Mouse (Mus musculus) hindbrain, embryonic 15.5 days (tissue): ENCODE results near the gene Neto2. TPM values are rescaled to one million over a fixed set of nuclear protein-coding genes. Genes with fewer than 3 reads are reported as not detected.

ENCODE experiments used
- ATAC-seq: fragments of 200-750 bp; cut with Nextera tagmentation; 2 replicates; pipeline ENCODE4 v1.8.0; 2017; ENCODE audit warnings: low read depth, moderate number of reproducible peaks, moderate TSS enrichment; ENCODE audit not compliant: low FRiP score
- H3K27ac ChIP-seq: fragments of 300-500 bp; sonication (generic); replicated peaks from 2 replicates; pipeline ENCODE4 v1.5.1; 2015; ENCODE audit warnings: mild to moderate bottlenecking, inconsistent platforms
- H3K27me3 ChIP-seq: fragments of 300-500 bp; sonication (generic); 2 replicates; pipeline ENCODE4 v1.6.1; 2015; ENCODE audit warnings: control low read depth, inconsistent platforms
- H3K36me3 ChIP-seq: fragments of 300-500 bp; sonication (generic); 2 replicates; pipeline ENCODE4 v1.6.1; 2015; ENCODE audit warnings: control low read depth, inconsistent platforms
- H3K4me1 ChIP-seq: fragments of 300-500 bp; sonication (generic); replicated peaks from 2 replicates; pipeline ENCODE4 v1.6.1; 2015; ENCODE audit warnings: control low read depth, inconsistent platforms
- H3K4me2 ChIP-seq: fragments of 300-500 bp; sonication (generic); 2 replicates; pipeline ENCODE4 v1.6.1; 2015; ENCODE audit warnings: moderate library complexity, mild to moderate bottlenecking, inconsistent platforms
- H3K4me3 ChIP-seq: fragments of 300-500 bp; sonication (generic); 2 replicates; pipeline ENCODE4 v1.5.1; 2015; ENCODE audit warnings: mild to moderate bottlenecking, inconsistent platforms
- H3K9ac ChIP-seq: fragments of 300-500 bp; sonication (generic); 2 replicates; pipeline ENCODE4 v1.6.1; 2015; ENCODE audit warnings: inconsistent platforms
- H3K9me3 ChIP-seq: fragments of 300-500 bp; sonication (generic); 2 replicates; pipeline ENCODE4 v1.6.1; 2016; ENCODE audit warnings: control low read depth, inconsistent platforms
- WGBS: fragments of 180-500 bp; shearing (Covaris S2); methylation state at CpG from one replicate; pipeline ENCODE4 v1.1.7; 2015; 5-methylcytosine and 5-hydroxymethylcytosine counted together
- polyA plus RNA-seq: library from polyadenylated mRNA; unstranded; fragments of >200 nt; fragmentation: Nextera tagmentation; extraction: Ambion mirVana; gene quantifications from 2 replicates; pipeline ENCODE4 v1.2.1, GENCODE M21; 2015

Neto2 gene
- 53.3 and 58.7 TPM in 2 replicates for polyA plus RNA-seq

GRCm38 (mm10) chr8:85700751-85701351, at the start of gene Neto2:
Gene Neto2 (minus strand): TSS chr8:85700924.
- Histone ChIP-seq H3K27ac (peak within 1 kb of the TSS; percentile 98), H3K9me3 (no peaks in the 10 kb centered on the region), H3K4me1 (0 out of 2 replicates have a peak, but pooled peaks cover 3% of the 10 kb centered on the region), H3K36me3 (no peaks in the 10 kb centered on the region), H3K4me2 (peak within 1 kb of the TSS; percentile 98), H3K4me3 (peak within 1 kb of the TSS; percentile 100), H3K9ac (peak within 1 kb of the TSS; percentile 98), H3K27me3 (no peaks in the 10 kb centered on the region)
- peak; percentile 94 for ATAC-seq
- WGBS = 2% methylated on average over 57 of the region's 65 CpGs

DNA sequence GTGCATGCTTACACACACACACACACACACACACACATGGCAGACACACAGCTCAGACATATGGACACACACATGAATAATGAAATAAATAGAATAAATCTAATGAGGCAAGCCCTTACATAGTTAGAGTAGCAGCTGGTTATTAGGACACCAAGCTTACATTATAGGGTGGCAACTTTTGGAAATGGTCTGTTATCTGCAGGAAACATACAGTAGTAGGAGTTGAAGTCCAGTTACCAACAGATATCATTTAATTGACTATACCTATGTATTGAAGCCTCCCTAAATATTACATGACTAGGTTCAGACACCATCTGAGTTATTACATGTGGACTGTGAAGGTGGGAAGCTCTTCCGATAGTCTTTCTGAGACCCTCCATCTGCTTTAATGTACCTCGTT, 44.3 kb upstream of the Neto2 start:
- H3K4me3 ChIP-seq = no peak overlapping the region
- H3K27me3 ChIP-seq = no peaks in the 10 kb centered on the region
- H3K27ac ChIP-seq = no peak overlapping the region
- H3K4me1 ChIP-seq = no peaks in the 10 kb centered on the region
- WGBS = 97% methylated on average over 2 of the region's 2 CpGs
- no peak overlapping the region for H3K9ac ChIP-seq
- no peaks in the 10 kb centered on the region for H3K9me3 ChIP-seq
- no peak overlapping the region for H3K4me2 ChIP-seq
- H3K36me3 ChIP-seq = peaks cover 4% of the 10 kb centered on the region; the same call in 1 of the 2 replicates
- ATAC-seq = no peak

DNA sequence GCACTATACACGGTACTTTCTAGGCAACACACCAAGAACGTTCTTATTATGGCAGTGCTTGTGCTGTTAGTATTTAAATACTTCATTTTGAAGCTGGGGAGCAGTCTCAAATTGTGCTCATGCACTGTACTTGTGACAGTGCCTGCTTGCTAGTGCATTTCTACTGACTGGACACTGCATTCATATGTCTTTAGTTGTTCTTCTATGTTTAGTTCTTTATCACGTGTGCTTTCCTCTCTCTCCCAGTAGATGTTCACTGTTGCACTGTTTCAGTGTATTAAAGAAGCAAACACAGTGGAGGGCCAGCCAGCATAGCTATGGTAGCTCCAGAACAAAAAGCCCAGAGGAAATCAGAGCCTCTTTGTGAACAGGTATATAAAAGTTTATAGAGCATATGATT, 29.8 kb upstream of the Neto2 start:
- no peak for ATAC-seq
- 90% methylated on average over 3 of the region's 3 CpGs for WGBS
- Histone ChIP-seq H3K36me3 (peaks cover 33% of the 10 kb centered on the region), H3K9me3 (no peaks in the 10 kb centered on the region), H3K4me1 (no peaks in the 10 kb centered on the region), H3K27ac (no peak overlapping the region), H3K9ac (no peak overlapping the region), H3K27me3 (no peaks in the 10 kb centered on the region), H3K4me2 (no peak overlapping the region), H3K4me3 (no peak overlapping the region)

- Histone ChIP-seq H3K4me3 (no peak overlapping the region), H3K4me2 (no peak overlapping the region), H3K27ac (no peak overlapping the region), H3K9me3 (no peaks in the 10 kb centered on the region), H3K36me3 (peaks cover 4% of the 10 kb centered on the region), H3K4me1 (no peaks in the 10 kb centered on the region), H3K9ac (no peak overlapping the region), H3K27me3 (no peaks in the 10 kb centered on the region)
- 85% methylated on average over 5 of the region's 5 CpGs for WGBS
- ATAC-seq = no peak
These were observed 16.5 kb upstream of the Neto2 start for GRCm38 (mm10) chr8:85717271-85717670.

GRCm38 (mm10) chr8:85716696-85717095, 16.0 kb upstream of the Neto2 start:
- no peak for ATAC-seq
- Histone ChIP-seq H3K9ac (no peak overlapping the region), H3K9me3 (no peaks in the 10 kb centered on the region), H3K4me3 (no peak overlapping the region), H3K4me1 (no peaks in the 10 kb centered on the region), H3K36me3 (peaks cover 4% of the 10 kb centered on the region), H3K27ac (no peak overlapping the region), H3K27me3 (no peaks in the 10 kb centered on the region), H3K4me2 (no peak overlapping the region)
- 94% methylated on average over 4 of the region's 4 CpGs for WGBS

DNA sequence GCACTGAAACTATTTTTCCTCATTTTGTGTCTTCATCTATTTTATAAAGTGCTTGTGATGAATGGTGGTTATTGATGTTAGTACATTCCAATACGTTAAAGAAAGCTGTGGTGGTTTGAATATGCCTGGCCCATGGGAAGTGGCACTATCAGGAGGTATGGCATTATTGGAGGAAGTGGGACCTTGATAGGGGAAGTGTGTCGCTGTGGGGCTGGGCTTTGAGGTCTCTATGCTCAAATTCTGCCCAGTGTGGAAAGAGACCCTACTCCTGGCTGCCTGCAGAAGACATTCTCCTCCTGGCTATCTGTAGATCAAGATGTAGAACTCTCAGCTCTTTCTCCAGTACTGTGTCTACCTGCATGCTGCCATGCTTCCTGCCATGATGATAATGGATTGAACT, 6.3 kb upstream of the Neto2 start:
- H3K4me1 ChIP-seq = no peaks in the 10 kb centered on the region
- no peak overlapping the region for H3K9ac ChIP-seq
- 76% methylated on average over 2 of the region's 2 CpGs for WGBS
- no peaks in the 10 kb centered on the region for H3K9me3 ChIP-seq
- no peak overlapping the region for H3K27ac ChIP-seq
- no peak overlapping the region for H3K4me2 ChIP-seq
- no peaks in the 10 kb centered on the region for H3K36me3 ChIP-seq
- no peaks in the 10 kb centered on the region for H3K27me3 ChIP-seq
- H3K4me3 ChIP-seq = no peak overlapping the region
- no peak for ATAC-seq

DNA sequence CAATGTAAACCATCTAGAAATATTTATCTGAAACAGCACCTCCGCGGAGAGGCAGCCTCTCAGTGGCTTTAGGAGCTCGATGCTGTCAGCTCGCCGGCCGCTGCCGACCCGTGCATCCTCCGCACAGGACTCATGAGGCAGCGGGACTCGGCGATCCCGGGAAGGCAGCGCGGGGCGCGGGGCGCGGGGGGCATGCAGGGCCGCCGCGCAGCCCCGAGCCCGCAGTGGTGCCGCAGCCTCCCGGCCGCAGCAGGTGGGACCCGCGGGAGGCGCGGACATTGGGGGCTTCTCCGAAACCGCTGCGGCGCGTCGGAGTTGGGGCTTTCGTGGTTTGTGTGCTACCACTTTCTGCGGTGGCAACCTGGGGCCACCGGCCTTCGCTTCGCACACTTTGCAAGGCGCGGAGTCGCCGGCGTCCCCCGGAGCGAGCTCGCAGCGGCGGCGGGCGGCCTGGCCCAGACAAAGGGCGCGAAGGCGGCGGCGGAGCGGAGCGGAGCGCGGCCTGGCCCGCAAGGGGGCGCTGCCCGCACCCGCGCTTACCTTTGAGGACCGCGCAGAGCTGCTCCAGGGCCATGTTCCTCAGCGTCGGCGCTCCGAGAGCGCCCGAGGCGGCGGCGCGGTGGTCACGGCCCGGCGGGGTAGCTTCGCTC, 498 bp downstream of the Neto2 start:
- Histone ChIP-seq H3K36me3 (no peaks in the 10 kb centered on the region), H3K4me2 (peak overlapping the region; percentile 98), H3K4me1 (0 out of 2 replicates have a peak, but pooled peaks cover 3% of the 10 kb centered on the region), H3K4me3 (peak overlapping the region; percentile 100), H3K27ac (peak overlapping the region; percentile 98), H3K27me3 (no peaks in the 10 kb centered on the region), H3K9me3 (no peaks in the 10 kb centered on the region), H3K9ac (peak overlapping the region; percentile 98)
- under 1% methylated on average over 77 of the region's 84 CpGs for WGBS
- ATAC-seq = peak; percentile 97

GRCm38 (mm10) chr8:85699051-85699450, 1.7 kb downstream of the Neto2 start:
- Histone ChIP-seq H3K4me1 (0 out of 2 replicates have a peak, but pooled peaks cover 3% of the 10 kb centered on the region), H3K4me3 (peak overlapping the region; percentile 31), H3K27me3 (no peaks in the 10 kb centered on the region), H3K9ac (peak overlapping the region; percentile 27; the same call in 1 of the 2 replicates), H3K9me3 (no peaks in the 10 kb centered on the region), H3K4me2 (peak overlapping the region; percentile 51), H3K27ac (no peak overlapping the region), H3K36me3 (no peaks in the 10 kb centered on the region)
- under 1% methylated on average over 6 of the region's 6 CpGs for WGBS
- peak; percentile 73 for ATAC-seq

DNA sequence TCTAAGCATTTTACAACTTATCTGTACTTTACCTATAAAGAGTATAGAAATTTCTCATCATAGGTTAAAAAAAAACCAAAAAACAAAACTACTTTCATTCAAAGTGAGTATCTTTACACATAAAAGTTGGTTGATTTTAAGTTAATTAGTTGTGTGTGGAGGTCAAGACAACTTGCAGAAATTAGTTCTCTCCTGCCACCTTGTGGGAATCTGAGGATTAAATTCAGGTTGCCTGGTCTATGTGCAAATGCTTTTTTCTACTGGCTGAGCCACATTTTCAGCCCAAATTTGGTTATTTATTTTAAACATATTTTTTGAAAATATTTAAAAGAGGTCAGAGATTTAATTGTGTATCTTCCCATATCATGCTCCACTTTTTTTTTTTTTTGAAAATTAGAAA, 35.6 kb downstream of the Neto2 start:
- Histone ChIP-seq H3K4me1 (no peaks in the 10 kb centered on the region), H3K4me2 (no peak overlapping the region), H3K27ac (no peak overlapping the region), H3K36me3 (peaks cover 8% of the 10 kb centered on the region; the same call in 1 of the 2 replicates), H3K4me3 (no peak overlapping the region), H3K27me3 (no peaks in the 10 kb centered on the region), H3K9me3 (no peaks in the 10 kb centered on the region), H3K9ac (no peak overlapping the region)
- ATAC-seq = no peak

GRCm38 (mm10) chr8:85661995-85662394, 38.7 kb downstream of the Neto2 start:
- WGBS = 56% methylated on average over 5 of the region's 5 CpGs
- no peaks in the 10 kb centered on the region for H3K27me3 ChIP-seq
- ATAC-seq = no peak
- H3K9me3 ChIP-seq = no peaks in the 10 kb centered on the region
- peaks cover 7% of the 10 kb centered on the region; the same call in 1 of the 2 replicates for H3K36me3 ChIP-seq
- H3K4me2 ChIP-seq = no peak overlapping the region
- H3K9ac ChIP-seq = no peak overlapping the region
- no peak overlapping the region for H3K4me3 ChIP-seq
- no peaks in the 10 kb centered on the region for H3K4me1 ChIP-seq
- no peak overlapping the region for H3K27ac ChIP-seq

GRCm38 (mm10) chr8:85651201-85651600, 49.5 kb downstream of the Neto2 start:
- no peaks in the 10 kb centered on the region for H3K9me3 ChIP-seq
- peaks cover 17% of the 10 kb centered on the region for H3K36me3 ChIP-seq
- no peak for ATAC-seq
- H3K27ac ChIP-seq = no peak overlapping the region
- 92% methylated on average over 2 of the region's 2 CpGs for WGBS
- H3K4me3 ChIP-seq = no peak overlapping the region
- no peak overlapping the region for H3K4me2 ChIP-seq
- no peaks in the 10 kb centered on the region for H3K4me1 ChIP-seq
- H3K9ac ChIP-seq = no peak overlapping the region
- no peaks in the 10 kb centered on the region for H3K27me3 ChIP-seq

- Histone ChIP-seq H3K27me3 (no peaks in the 10 kb centered on the region), H3K36me3 (peaks cover 35% of the 10 kb centered on the region), H3K27ac (no peak overlapping the region), H3K4me1 (no peaks in the 10 kb centered on the region), H3K4me2 (no peak overlapping the region), H3K9me3 (no peaks in the 10 kb centered on the region), H3K9ac (no peak overlapping the region), H3K4me3 (no peak overlapping the region)
- ATAC-seq = no peak
These were observed 52.2 kb downstream of the Neto2 start for GRCm38 (mm10) chr8:85648553-85648952.
